Mouse (Mus musculus) hindbrain, embryonic 14.5 days (tissue): ENCODE data around the gene Unc13c. TPM values are rescaled to one million over a fixed set of nuclear protein-coding genes. Genes with fewer than 3 reads are reported as not detected.

Source experiments
- ATAC-seq: fragments of 200-750 bp; cut with Nextera tagmentation; 2 replicates; pipeline ENCODE4 v1.8.0; 2017; ENCODE audit warnings: moderate number of reproducible peaks, mild to moderate bottlenecking, moderate TSS enrichment, moderate library complexity; ENCODE audit not compliant: low FRiP score
- DNase-seq: peaks from one replicate; pipeline ENCODE4 v3.0.0-alpha.2; 2015; ENCODE audit warnings: low spot score
- H3K27ac ChIP-seq: fragments of 300-500 bp; sonication (generic); 2 replicates; pipeline ENCODE4 v1.5.1; 2014; ENCODE audit warnings: mild to moderate bottlenecking, moderate library complexity
- H3K27me3 ChIP-seq: fragments of 300-500 bp; sonication (generic); 2 replicates; pipeline ENCODE4 v1.6.1; 2014; ENCODE audit warnings: mild to moderate bottlenecking, low read length, mixed read lengths; ENCODE audit not compliant: control insufficient read depth, insufficient read depth
- H3K36me3 ChIP-seq: fragments of 300-500 bp; sonication (generic); replicated peaks from 2 replicates; pipeline ENCODE4 v1.6.1; 2014; ENCODE audit not compliant: control insufficient read depth, insufficient read depth
- H3K4me1 ChIP-seq: fragments of 300-500 bp; sonication (generic); replicated peaks from 2 replicates; pipeline ENCODE4 v1.6.1; 2014; ENCODE audit warnings: antibody characterized with exemption, low read length, mixed read lengths; ENCODE audit not compliant: control insufficient read depth, insufficient read depth
- H3K4me2 ChIP-seq: fragments of 300-500 bp; sonication (generic); replicated peaks from 2 replicates; pipeline ENCODE4 v1.6.1; 2014; ENCODE audit warnings: mild to moderate bottlenecking, moderate library complexity
- H3K4me3 ChIP-seq: fragments of 300-500 bp; sonication (generic); replicated peaks from 2 replicates; pipeline ENCODE4 v1.5.1; 2014; ENCODE audit warnings: mild to moderate bottlenecking, low read length
- H3K9ac ChIP-seq: fragments of 300-500 bp; sonication (generic); 2 replicates; pipeline ENCODE4 v1.6.1; 2014
- H3K9me3 ChIP-seq: fragments of 300-500 bp; sonication (generic); 2 replicates; pipeline ENCODE4 v1.6.1; 2016; ENCODE audit warnings: low read length; ENCODE audit not compliant: control insufficient read depth
- WGBS: fragments of 180-500 bp; shearing (Covaris S2); extraction: QIAGEN DNeasy Blood & Tissue Kit; methylation state at CpG from one replicate; pipeline ENCODE4 v1.1.7; 2014; 5-methylcytosine and 5-hydroxymethylcytosine counted together
- polyA plus RNA-seq: library from polyadenylated mRNA; unstranded; fragments of >200 nt; fragmentation: Nextera tagmentation; extraction: Ambion mirVana; gene quantifications from 2 replicates; pipeline ENCODE4 v1.2.1, GENCODE M21; 2014

Unc13c gene
- polyA plus RNA-seq, 1 experiment from 2014 or later = 6.7 TPM

GRCm38 (mm10) chr9:73612896-73613295, 355.9 kb downstream of the Unc13c start:
- DNase-seq = no peak
- Histone ChIP-seq H3K9ac (no peak overlapping the region), H3K9me3 (no peaks in the 10 kb centered on the region), H3K36me3 (no peaks in the 10 kb centered on the region), H3K4me2 (no peak overlapping the region), H3K27ac (no peak overlapping the region), H3K27me3 (no peaks in the 10 kb centered on the region), H3K4me3 (no peak overlapping the region), H3K4me1 (no peaks in the 10 kb centered on the region)
- 90% methylated on average over 4 of the region's 4 CpGs for WGBS
- no peak for ATAC-seq

GRCm38 (mm10) chr9:73603921-73604320, 364.8 kb downstream of the Unc13c start:
- Histone ChIP-seq H3K4me2 (no peak overlapping the region), H3K9ac (no peak overlapping the region), H3K27me3 (no peaks in the 10 kb centered on the region), H3K27ac (no peak overlapping the region), H3K36me3 (no peaks in the 10 kb centered on the region), H3K9me3 (no peaks in the 10 kb centered on the region), H3K4me3 (no peak overlapping the region), H3K4me1 (no peaks in the 10 kb centered on the region)
- ATAC-seq (no peak), DNase-seq (no peak)
- WGBS = 79% methylated on average over 1 of the region's 1 CpGs

- 68% methylated on average over 4 of the region's 4 CpGs for WGBS
- Histone ChIP-seq H3K4me1 (0 out of 2 replicates have a peak, but pooled peaks cover 3% of the 10 kb centered on the region), H3K27me3 (no peaks in the 10 kb centered on the region), H3K9ac (no peak overlapping the region), H3K4me2 (no peak overlapping the region), H3K9me3 (0 out of 2 replicates have a peak, but pooled peaks cover 5% of the 10 kb centered on the region), H3K36me3 (no peaks in the 10 kb centered on the region), H3K27ac (no peak overlapping the region), H3K4me3 (no peak overlapping the region)
- DNase-seq (no peak), ATAC-seq (no peak)
Observed at GRCm38 (mm10) chr9:73565558-73565957, 403.2 kb downstream of the Unc13c start.

- ATAC-seq (no peak), DNase-seq (no peak)
Observed at GRCm38 (mm10) chr9:73560037-73560436, 408.7 kb downstream of the Unc13c start.

GRCm38 (mm10) chr9:73557805-73558204, 411.0 kb downstream of the Unc13c start:
- no peaks in the 10 kb centered on the region for H3K27me3 ChIP-seq

More at GRCm38 (mm10) chr9:73560037-73560436, 408.7 kb downstream of the Unc13c start:
- Histone ChIP-seq H3K27me3 (no peaks in the 10 kb centered on the region), H3K9me3 (no peaks in the 10 kb centered on the region), H3K36me3 (no peaks in the 10 kb centered on the region), H3K4me1 (0 out of 2 replicates have a peak, but pooled peaks cover 3% of the 10 kb centered on the region), H3K27ac (no peak overlapping the region), H3K4me2 (no peak overlapping the region), H3K4me3 (no peak overlapping the region), H3K9ac (no peak overlapping the region)
- 62% methylated on average over 5 of the region's 5 CpGs for WGBS

GRCm38 (mm10) chr9:73555354-73555753, 413.4 kb downstream of the Unc13c start:
- H3K36me3 ChIP-seq = no peaks in the 10 kb centered on the region
- no peaks in the 10 kb centered on the region for H3K9me3 ChIP-seq
- H3K4me3 ChIP-seq = no peak overlapping the region
- H3K27ac ChIP-seq = no peak overlapping the region
- no peak overlapping the region for H3K4me2 ChIP-seq
- no peaks in the 10 kb centered on the region for H3K27me3 ChIP-seq
- H3K9ac ChIP-seq = no peak overlapping the region
- DNase-seq = no peak
- no peaks in the 10 kb centered on the region for H3K4me1 ChIP-seq
- ATAC-seq = no peak
- 76% methylated on average over 6 of the region's 6 CpGs for WGBS

More at GRCm38 (mm10) chr9:73557805-73558204, 411.0 kb downstream of the Unc13c start:
- Histone ChIP-seq H3K36me3 (no peaks in the 10 kb centered on the region), H3K9me3 (no peaks in the 10 kb centered on the region), H3K9ac (no peak overlapping the region), H3K27ac (no peak overlapping the region), H3K4me2 (no peak overlapping the region), H3K4me3 (no peak overlapping the region), H3K4me1 (0 out of 2 replicates have a peak, but pooled peaks cover under 1% of the 10 kb centered on the region)
- peak; percentile 58 for DNase-seq
- WGBS = 84% methylated on average over 2 of the region's 2 CpGs
- ATAC-seq = no peak

GRCm38 (mm10) chr9:73472568-73472967, 496.2 kb downstream of the Unc13c start:
- H3K27ac ChIP-seq = no peak overlapping the region
- no peak for ATAC-seq
- no peak overlapping the region for H3K9ac ChIP-seq
- H3K9me3 ChIP-seq = no peaks in the 10 kb centered on the region
- DNase-seq = no peak
- no peaks in the 10 kb centered on the region for H3K36me3 ChIP-seq
- 65% methylated on average over 3 of the region's 3 CpGs for WGBS
- no peaks in the 10 kb centered on the region for H3K27me3 ChIP-seq
- H3K4me3 ChIP-seq = no peak overlapping the region
- no peak overlapping the region for H3K4me2 ChIP-seq
- no peaks in the 10 kb centered on the region for H3K4me1 ChIP-seq

GRCm38 (mm10) chr9:73462027-73462426, 506.7 kb downstream of the Unc13c start:
- H3K4me1 ChIP-seq = no peaks in the 10 kb centered on the region
- no peaks in the 10 kb centered on the region for H3K9me3 ChIP-seq
- no peak for DNase-seq
- H3K27ac ChIP-seq = no peak overlapping the region
- no peaks in the 10 kb centered on the region for H3K27me3 ChIP-seq
- no peak for ATAC-seq
- H3K36me3 ChIP-seq = no peaks in the 10 kb centered on the region
- 89% methylated on average over 2 of the region's 2 CpGs for WGBS
- H3K9ac ChIP-seq = no peak overlapping the region
- no peak overlapping the region for H3K4me2 ChIP-seq
- H3K4me3 ChIP-seq = no peak overlapping the region

- DNase-seq (peak; percentile 29), ATAC-seq (0 out of 2 replicates have a peak, but pooled peaks have one; percentile 37)
- H3K4me1 ChIP-seq = no peaks in the 10 kb centered on the region
- no peaks in the 10 kb centered on the region for H3K36me3 ChIP-seq
- no peaks in the 10 kb centered on the region for H3K9me3 ChIP-seq
- H3K4me3 ChIP-seq = no peak overlapping the region
- no peak overlapping the region for H3K27ac ChIP-seq
- H3K4me2 ChIP-seq = no peak overlapping the region
- H3K9ac ChIP-seq = no peak overlapping the region
- 47% methylated on average over 6 of the region's 6 CpGs for WGBS
- no peaks in the 10 kb centered on the region for H3K27me3 ChIP-seq
Observed at GRCm38 (mm10) chr9:73450009-73450408, 518.8 kb downstream of the Unc13c start.

- Histone ChIP-seq H3K9ac (no peak overlapping the region), H3K4me3 (no peak overlapping the region), H3K27me3 (no peaks in the 10 kb centered on the region), H3K36me3 (no peaks in the 10 kb centered on the region), H3K4me2 (no peak overlapping the region), H3K4me1 (no peaks in the 10 kb centered on the region), H3K9me3 (no peaks in the 10 kb centered on the region), H3K27ac (no peak overlapping the region)
- DNase-seq = no peak
- ATAC-seq = no peak
Observed at GRCm38 (mm10) chr9:73449216-73449615, 519.5 kb downstream of the Unc13c start.
